Mouse (Mus musculus): ENCODE results near the gene 2410015M20Rik. TPM values are rescaled to one million over a fixed set of nuclear protein-coding genes. Genes with fewer than 3 reads are reported as not detected.
A peak's percentile ranks its signal among the peaks of the same experiment; 100 is the strongest.
"Not testable (repeated sequence)": the region's sequence is repeated elsewhere in the genome, so short reads cannot be mapped to it uniquely, and the experiment has no call there.

The 2410015M20Rik gene
- 100 to 1,000 TPM; 119 to 135 TPM for total RNA-seq (2021)

GRCm38 (mm10) chr17:56609452-56610171 is at the start of gene 2410015M20Rik:
Gene 2410015M20Rik, minus strand, starts transcription at chr17:56609771.
- peak; percentile 95 for DNase-seq
- intact Hi-C loops (cut with DNase I): no loop called here

DNA sequence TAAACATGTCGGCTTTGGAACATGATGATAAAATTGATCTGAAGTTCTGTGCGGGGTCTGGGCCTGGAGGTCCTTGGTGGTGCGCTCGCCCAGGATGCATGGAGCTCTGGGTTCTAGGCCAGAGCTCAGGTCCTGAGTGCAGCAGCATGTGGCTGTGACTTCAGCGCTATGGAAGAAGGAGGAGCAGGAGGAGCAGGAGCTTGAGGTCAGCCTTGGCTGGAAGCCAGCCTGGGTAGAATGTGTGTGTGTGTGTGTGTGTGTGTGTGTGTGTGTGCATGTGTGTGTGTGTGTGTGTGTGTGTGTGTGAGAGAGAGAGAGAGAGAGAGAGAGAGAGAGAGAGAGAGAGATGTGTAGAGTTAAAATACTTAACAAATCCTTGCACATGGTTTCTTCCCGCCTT is 46.6 kb upstream of the 2410015M20Rik start:
- intact Hi-C loops (cut with DNase I): no loop called here
- DNase-seq: no peak

GRCm38 (mm10) chr17:56655311-56655710 is 45.7 kb upstream of the 2410015M20Rik start:
- no peak for DNase-seq
- intact Hi-C loops (cut with DNase I): no loop called here

GRCm38 (mm10) chr17:56654771-56655170 is 45.2 kb upstream of the 2410015M20Rik start:
- no peak for DNase-seq

DNA sequence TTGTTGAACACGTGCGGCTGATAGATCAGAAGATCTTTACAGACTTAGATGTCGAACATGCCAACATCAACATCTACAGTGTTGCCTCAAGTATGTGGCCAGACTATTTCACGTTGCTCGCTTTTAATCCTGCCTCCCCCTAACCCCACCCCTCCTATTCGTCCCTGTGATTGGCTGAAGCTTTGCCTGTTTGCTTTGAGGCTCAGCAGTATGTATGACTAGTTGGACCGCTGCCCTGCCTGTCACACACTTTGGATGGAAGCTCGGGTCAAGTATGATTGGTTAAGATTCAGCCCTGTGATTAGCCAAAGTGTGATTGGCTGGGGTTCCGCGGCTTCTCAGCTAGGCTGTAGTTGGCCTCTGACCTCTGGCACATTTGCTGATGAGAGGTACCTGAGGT is 42.2 kb upstream of the 2410015M20Rik start:
- intact Hi-C loops (cut with DNase I): no loop called here

More at GRCm38 (mm10) chr17:56654771-56655170, 45.2 kb upstream of the 2410015M20Rik start:
- intact Hi-C loops (cut with DNase I): no loop called here

GRCm38 (mm10) chr17:56647546-56647945 is 38.0 kb upstream of the 2410015M20Rik start:
- intact Hi-C loops (cut with DNase I): no loop called here
- DNase-seq: no peak

More for the DNA sequence above, 42.2 kb upstream of the 2410015M20Rik start:
- DNase-seq: peak; percentile 18

GRCm38 (mm10) chr17:56643237-56643636 is 33.7 kb upstream of the 2410015M20Rik start:
- intact Hi-C loops (cut with DNase I): no loop called here
- DNase-seq: no peak

GRCm38 (mm10) chr17:56634023-56634422 is 24.5 kb upstream of the 2410015M20Rik start:
- DNase-seq: no peak
- intact Hi-C loops (cut with DNase I): no loop called here

DNA sequence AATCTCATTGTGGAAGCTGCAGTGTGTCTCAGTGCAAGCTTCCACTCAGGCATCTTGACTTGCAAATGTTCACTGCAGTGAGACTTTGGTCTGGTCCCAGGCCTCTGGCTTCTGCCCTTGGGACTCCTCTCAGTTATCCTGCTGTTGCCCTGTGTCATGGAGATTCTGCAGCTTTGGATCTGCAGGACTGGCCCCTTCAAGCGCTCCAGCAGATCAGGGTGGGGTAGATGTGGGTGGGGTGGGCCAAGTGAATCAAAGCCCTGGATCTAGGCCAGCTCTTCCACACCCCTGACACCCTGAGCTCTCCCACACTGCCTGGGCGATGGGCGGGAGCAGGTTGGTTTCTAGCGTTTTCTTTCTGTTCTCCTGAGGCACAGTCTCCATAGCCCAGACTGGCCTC is 22.2 kb upstream of the 2410015M20Rik start:
- intact Hi-C loops (cut with DNase I): no loop called here
- DNase-seq: no peak

GRCm38 (mm10) chr17:56629800-56630781 is 20.5 kb upstream of the 2410015M20Rik start:
- intact Hi-C loops (cut with DNase I): not testable (repeated sequence)

GRCm38 (mm10) chr17:56627530-56628277 is 18.1 kb upstream of the 2410015M20Rik start, which contains the start of gene Catsperd:
Gene Catsperd, plus strand, starts transcription at chr17:56628143.
- peak; percentile 30 for DNase-seq
- intact Hi-C loops (cut with DNase I): no loop called here

More at GRCm38 (mm10) chr17:56629800-56630781, 20.5 kb upstream of the 2410015M20Rik start:
- DNase-seq: not testable (repeated sequence)

- DNase-seq: peak; percentile 97
- intact Hi-C loops (cut with DNase I): no loop called here
Measured at GRCm38 (mm10) chr17:56626754-56627470, 17.3 kb upstream of the 2410015M20Rik start, which contains the start of gene Lonp1. Gene Lonp1, minus strand, starts transcription at chr17:56626887.

DNA sequence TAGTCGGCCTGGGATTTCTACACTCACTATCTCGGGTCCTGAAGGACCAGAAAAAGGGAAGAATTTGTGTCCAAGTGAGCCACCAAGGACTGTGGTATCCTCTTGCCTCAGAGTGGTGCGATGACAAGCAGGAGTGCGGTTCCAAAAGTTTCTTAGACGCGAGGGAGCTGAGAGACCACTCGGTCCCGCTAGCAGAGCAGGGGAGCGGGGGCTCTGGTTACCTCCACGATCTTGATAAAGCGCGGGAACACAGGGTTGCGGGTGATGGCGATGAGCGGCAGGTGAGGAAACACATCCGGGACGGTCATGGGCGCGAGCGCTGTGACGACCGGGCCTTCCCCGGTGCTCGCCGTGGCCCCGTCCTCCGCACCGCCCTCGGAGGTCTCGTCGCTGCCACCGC is 16.7 kb upstream of the 2410015M20Rik start:
- intact Hi-C loops (cut with DNase I): no loop called here

DNA sequence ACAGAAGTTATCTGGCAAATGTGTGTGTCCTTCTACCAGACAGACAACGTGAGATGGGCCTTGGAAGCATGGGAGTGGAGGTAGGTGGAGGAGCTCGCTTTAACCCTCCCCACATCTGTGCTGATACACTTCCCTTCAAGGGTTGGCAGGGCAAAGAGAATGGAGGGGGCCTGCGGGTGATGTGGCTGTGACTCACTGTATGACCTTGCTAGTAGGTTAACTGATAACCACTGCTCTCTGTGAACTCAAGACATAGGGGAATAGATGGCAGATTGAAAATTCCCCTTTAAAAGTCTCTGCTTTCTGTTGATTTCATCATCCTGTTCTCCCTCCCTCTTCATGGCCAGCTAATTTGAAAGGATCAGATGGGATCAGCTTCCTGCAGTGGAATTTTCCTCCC is 15.9 kb upstream of the 2410015M20Rik start:
- no peak for DNase-seq
- intact Hi-C loops (cut with DNase I): no loop called here

More for the DNA sequence above, 16.7 kb upstream of the 2410015M20Rik start:
- DNase-seq: no peak

GRCm38 (mm10) chr17:56617628-56618027 is 8.1 kb upstream of the 2410015M20Rik start:
- intact Hi-C loops (cut with DNase I): no loop called here
- no peak for DNase-seq

GRCm38 (mm10) chr17:56616725-56617124 is 7.2 kb upstream of the 2410015M20Rik start:
- intact Hi-C loops (cut with DNase I): no loop called here

DNA sequence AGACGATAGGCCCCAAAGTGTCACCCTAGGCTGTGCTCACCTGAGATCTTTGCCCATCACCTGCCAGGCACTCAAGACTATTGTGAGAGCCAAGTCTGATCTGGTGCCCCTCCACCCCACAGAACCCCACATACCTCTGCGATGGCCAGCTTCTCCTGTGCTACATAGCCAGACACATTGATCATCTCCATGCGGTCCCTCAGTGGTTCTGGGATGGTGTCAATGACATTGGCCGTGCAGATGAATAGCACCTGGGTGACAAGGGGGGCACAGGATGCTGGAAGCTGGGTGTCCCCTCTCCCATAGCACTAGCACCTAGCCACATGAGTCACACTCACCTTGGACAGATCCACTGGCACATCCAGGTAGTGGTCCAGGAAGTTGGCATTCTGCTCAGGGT is 6.2 kb upstream of the 2410015M20Rik start:
- no peak for DNase-seq

More at GRCm38 (mm10) chr17:56616725-56617124, 7.2 kb upstream of the 2410015M20Rik start:
- DNase-seq: no peak

DNA sequence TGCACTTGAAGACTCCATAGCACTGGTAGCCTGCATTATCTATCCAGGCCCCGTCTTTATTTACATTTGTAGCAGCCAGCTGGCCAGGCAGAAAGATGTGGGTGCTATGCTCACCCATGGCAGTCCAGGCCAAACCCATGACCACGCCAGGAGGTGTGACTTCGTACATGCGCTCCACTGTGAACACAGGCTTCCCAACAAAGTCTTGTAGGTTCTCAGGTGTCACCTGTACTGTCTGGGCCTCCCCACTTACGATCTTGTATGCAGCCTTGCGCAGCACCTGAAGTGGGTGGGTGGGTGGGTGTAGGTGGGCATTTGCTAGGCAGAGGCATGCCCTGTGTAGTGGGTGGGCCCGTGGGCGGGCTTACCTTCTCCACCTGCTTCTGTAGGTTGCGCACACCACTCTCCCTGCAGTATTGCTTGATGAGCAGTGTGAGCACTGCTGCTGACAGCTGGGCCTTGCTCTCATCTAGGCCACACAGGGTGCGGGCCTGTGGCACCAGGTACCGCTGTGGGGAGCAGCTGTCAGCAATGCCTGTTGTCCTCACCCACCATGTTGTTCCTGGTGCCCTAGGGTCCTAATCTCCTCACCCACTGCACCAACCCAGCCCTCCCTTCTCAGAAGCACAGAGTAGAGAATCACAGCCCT is 5.7 kb upstream of the 2410015M20Rik start:
- DNase-seq: no peak
- intact Hi-C loops (cut with DNase I): no loop called here

More for the DNA sequence above, 6.2 kb upstream of the 2410015M20Rik start:
- intact Hi-C loops (cut with DNase I): no loop called here

Measured in left cerebral cortex, postnatal 4 days (tissue).